Mouse (Mus musculus) neural tube, embryonic 15.5 days (tissue): ENCODE results near the gene Aox3. TPM values are rescaled to one million over a fixed set of nuclear protein-coding genes. Genes with fewer than 3 reads are reported as not detected.

Source experiments
- ATAC-seq: fragments of 200-750 bp; cut with Nextera tagmentation; 2 replicates; pipeline ENCODE4 v1.8.0; 2017; ENCODE audit warnings: mild to moderate bottlenecking, moderate TSS enrichment, moderate library complexity; ENCODE audit not compliant: low FRiP score
- H3K27ac ChIP-seq: fragments of 300-500 bp; sonication (generic); replicated peaks from 2 replicates; pipeline ENCODE4 v1.5.1; 2015; ENCODE audit warnings: mild to moderate bottlenecking, inconsistent platforms
- H3K27me3 ChIP-seq: fragments of 300-500 bp; sonication (generic); replicated peaks from 2 replicates; pipeline ENCODE4 v1.6.1; 2015; ENCODE audit warnings: inconsistent platforms
- H3K36me3 ChIP-seq: fragments of 300-500 bp; sonication (generic); 2 replicates; pipeline ENCODE4 v1.6.1; 2015; ENCODE audit warnings: inconsistent platforms
- H3K4me1 ChIP-seq: fragments of 300-500 bp; sonication (generic); 2 replicates; pipeline ENCODE4 v1.6.1; 2015; ENCODE audit warnings: inconsistent platforms
- H3K4me2 ChIP-seq: fragments of 300-500 bp; sonication (generic); 2 replicates; pipeline ENCODE4 v1.6.1; 2015; ENCODE audit warnings: inconsistent platforms, mild to moderate bottlenecking, moderate library complexity
- H3K4me3 ChIP-seq: fragments of 300-500 bp; sonication (generic); replicated peaks from 2 replicates; pipeline ENCODE4 v1.5.1; 2015; ENCODE audit warnings: mild to moderate bottlenecking, inconsistent platforms
- H3K9ac ChIP-seq: fragments of 300-500 bp; sonication (generic); replicated peaks from 2 replicates; pipeline ENCODE4 v1.6.1; 2015; ENCODE audit warnings: mild to moderate bottlenecking, inconsistent platforms
- H3K9me3 ChIP-seq: fragments of 300-500 bp; sonication (generic); replicated peaks from 2 replicates; pipeline ENCODE4 v1.6.1; 2016; ENCODE audit warnings: inconsistent platforms
- WGBS: fragments of 180-500 bp; shearing (Covaris S2); methylation state at CpG from one replicate; pipeline ENCODE4 v1.1.7; 2015; ENCODE audit warnings: mixed read lengths; 5-methylcytosine and 5-hydroxymethylcytosine counted together
- polyA plus RNA-seq: library from polyadenylated mRNA; unstranded; fragments of >200 nt; fragmentation: Nextera tagmentation; extraction: Ambion mirVana; gene quantifications from 2 replicates; pipeline ENCODE4 v1.2.1, GENCODE M21; 2015

Gene Aox3
- polyA plus RNA-seq, 1 experiment from 2014 or later: 0.51 TPM

DNA sequence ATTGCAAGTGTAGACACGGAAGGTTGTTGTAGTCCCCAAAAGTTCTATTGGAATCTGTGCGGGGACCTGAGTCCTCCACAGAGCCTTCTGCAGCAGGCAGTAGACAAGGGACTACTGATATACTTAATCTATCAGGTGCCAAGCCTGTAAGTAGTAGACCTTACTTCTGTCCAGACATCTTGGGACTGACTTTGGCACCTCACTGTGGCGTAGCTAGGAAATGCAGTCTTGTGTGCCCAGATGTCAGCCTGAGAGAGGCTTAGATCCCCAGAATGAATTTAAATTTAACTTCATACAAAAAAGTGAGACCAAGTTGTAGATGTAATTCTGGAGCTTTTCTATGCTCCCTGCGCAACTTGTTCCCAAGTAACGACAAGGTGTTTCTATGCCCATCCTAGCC lies 33.2 kb upstream of the Aox3 start:
- Histone ChIP-seq H3K27ac (no peak overlapping the region), H3K36me3 (no peaks in the 10 kb centered on the region), H3K4me3 (no peak overlapping the region), H3K9ac (no peak overlapping the region), H3K9me3 (no peaks in the 10 kb centered on the region), H3K4me2 (no peak overlapping the region), H3K4me1 (no peaks in the 10 kb centered on the region), H3K27me3 (no peaks in the 10 kb centered on the region)
- 93% methylated on average over 5 of the region's 5 CpGs for WGBS
- no peak for ATAC-seq

DNA sequence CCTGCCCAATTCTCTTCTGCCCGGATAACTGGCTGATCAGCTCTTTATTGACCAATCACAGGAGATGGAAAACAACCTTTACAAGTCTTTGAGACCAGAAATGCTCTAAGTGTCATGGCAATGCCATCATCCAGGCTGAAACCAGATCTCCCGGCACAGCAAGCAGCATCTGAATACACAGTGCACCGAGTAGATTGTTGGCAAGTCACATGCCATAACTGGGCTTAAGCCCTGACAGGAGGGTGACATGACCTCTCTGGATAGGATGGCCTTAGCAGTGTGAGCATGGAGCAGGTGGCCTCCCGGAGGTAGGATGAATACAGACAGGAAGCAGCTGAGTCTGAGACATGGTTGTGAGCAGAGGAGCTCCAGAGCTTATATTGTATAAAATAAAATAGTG lies 32.5 kb upstream of the Aox3 start:
- H3K4me1 ChIP-seq: no peaks in the 10 kb centered on the region
- H3K9me3 ChIP-seq: no peaks in the 10 kb centered on the region
- H3K27me3 ChIP-seq: no peaks in the 10 kb centered on the region
- H3K4me2 ChIP-seq: no peak overlapping the region
- 91% methylated on average over 4 of the region's 4 CpGs for WGBS
- H3K27ac ChIP-seq: no peak overlapping the region
- no peaks in the 10 kb centered on the region for H3K36me3 ChIP-seq
- no peak overlapping the region for H3K9ac ChIP-seq
- H3K4me3 ChIP-seq: no peak overlapping the region
- ATAC-seq: no peak

DNA sequence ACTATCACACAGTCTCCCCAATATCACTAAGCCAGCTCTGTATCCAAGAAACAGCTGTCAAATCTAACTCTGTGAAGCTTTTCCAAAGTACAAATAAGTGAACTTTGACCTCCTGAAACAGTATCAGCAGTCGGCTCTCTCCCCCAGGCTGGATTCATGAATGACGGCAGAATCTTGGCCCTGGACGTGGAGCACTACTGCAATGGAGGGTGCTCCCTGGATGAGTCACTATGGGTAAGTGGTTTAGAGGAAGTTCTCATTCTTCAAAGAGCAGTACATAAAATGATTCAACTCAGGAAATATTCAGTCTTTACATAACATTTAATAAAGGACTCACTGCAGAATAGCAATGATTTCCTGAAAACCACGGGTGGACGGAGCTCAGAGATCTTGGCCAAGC lies 31.6 kb upstream of the Aox3 start:
- ATAC-seq: no peak
- 88% methylated on average over 5 of the region's 5 CpGs for WGBS
- Histone ChIP-seq H3K4me2 (no peak overlapping the region), H3K36me3 (no peaks in the 10 kb centered on the region), H3K4me3 (no peak overlapping the region), H3K9ac (no peak overlapping the region), H3K27me3 (no peaks in the 10 kb centered on the region), H3K4me1 (no peaks in the 10 kb centered on the region), H3K27ac (no peak overlapping the region), H3K9me3 (no peaks in the 10 kb centered on the region)

DNA sequence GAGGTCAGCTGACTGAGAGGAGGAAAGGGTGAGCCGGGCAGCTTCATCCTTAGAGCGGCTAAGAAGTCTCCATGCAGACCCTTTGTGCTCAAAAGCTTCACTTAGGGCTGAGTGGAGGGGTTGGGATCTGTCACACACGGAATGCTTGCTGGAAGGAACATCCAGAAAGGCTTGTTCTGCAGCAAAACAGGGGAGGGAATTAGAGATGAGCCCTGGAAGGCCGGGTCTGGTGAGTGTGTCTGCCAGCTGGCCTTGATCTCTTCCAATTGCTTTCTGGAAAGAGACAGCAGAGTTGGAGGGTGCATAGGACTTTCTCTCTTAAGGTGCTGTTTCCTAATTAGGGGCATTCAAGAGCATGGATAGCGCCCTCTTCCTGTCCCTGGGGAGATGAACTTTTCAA lies 23.6 kb upstream of the Aox3 start:
- H3K4me2 ChIP-seq: no peak overlapping the region
- no peaks in the 10 kb centered on the region for H3K9me3 ChIP-seq
- 64% methylated on average over 5 of the region's 5 CpGs for WGBS
- H3K9ac ChIP-seq: no peak overlapping the region
- H3K4me1 ChIP-seq: no peaks in the 10 kb centered on the region
- no peak overlapping the region for H3K4me3 ChIP-seq
- no peaks in the 10 kb centered on the region for H3K36me3 ChIP-seq
- no peaks in the 10 kb centered on the region for H3K27me3 ChIP-seq
- ATAC-seq: no peak
- H3K27ac ChIP-seq: no peak overlapping the region

DNA sequence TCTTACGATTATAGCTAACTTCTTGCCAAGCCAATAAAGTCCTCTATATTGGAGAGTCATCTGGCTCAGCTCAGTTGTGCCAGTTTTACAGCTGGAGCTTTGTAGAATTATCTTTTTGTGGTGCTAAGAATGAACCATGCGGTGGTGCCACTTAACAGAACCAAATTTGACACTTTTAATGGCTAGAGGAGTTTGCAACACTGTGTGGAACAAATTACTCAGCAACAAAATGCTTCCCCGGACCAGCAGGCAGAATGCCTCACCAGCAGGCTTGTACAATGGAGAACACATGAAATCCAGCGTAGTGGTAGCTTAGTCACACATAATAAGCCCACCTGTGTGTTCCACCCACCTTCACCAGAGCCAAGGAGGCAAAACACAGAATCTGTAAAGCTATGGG lies 22.7 kb upstream of the Aox3 start:
- WGBS: 59% methylated on average over 4 of the region's 4 CpGs
- ATAC-seq: no peak
- H3K4me2 ChIP-seq: no peak overlapping the region

DNA sequence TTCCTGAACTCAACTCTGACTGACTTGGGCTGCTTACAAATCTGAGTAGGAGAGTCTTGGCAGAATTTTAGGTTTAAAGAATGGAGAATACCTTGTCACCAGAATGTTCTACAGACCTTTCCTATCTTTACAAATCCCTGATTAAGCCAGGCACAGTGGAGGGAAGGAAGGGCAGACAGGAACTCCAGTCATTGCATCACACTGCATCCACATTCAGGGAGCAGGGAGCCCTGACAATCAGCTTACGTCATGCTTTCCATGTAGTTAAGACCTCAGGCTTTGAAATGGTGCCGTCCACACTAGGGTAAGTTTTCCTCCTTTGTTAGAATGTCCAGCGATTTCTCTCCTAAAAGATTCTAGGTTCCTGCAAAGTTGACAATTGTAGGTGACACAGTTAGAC lies 21.7 kb upstream of the Aox3 start:
- ATAC-seq: no peak
- no peak overlapping the region for H3K27ac ChIP-seq
- no peaks in the 10 kb centered on the region for H3K27me3 ChIP-seq
- no peak overlapping the region for H3K4me2 ChIP-seq
- H3K9me3 ChIP-seq: no peaks in the 10 kb centered on the region
- no peak overlapping the region for H3K9ac ChIP-seq
- WGBS: 85% methylated on average over 3 of the region's 3 CpGs
- H3K36me3 ChIP-seq: no peaks in the 10 kb centered on the region
- H3K4me3 ChIP-seq: no peak overlapping the region
- H3K4me1 ChIP-seq: no peaks in the 10 kb centered on the region

More for the DNA sequence above, 22.7 kb upstream of the Aox3 start:
- no peaks in the 10 kb centered on the region for H3K9me3 ChIP-seq
- H3K9ac ChIP-seq: no peak overlapping the region
- H3K36me3 ChIP-seq: no peaks in the 10 kb centered on the region
- no peak overlapping the region for H3K27ac ChIP-seq
- no peak overlapping the region for H3K4me3 ChIP-seq
- no peaks in the 10 kb centered on the region for H3K27me3 ChIP-seq
- H3K4me1 ChIP-seq: no peaks in the 10 kb centered on the region

DNA sequence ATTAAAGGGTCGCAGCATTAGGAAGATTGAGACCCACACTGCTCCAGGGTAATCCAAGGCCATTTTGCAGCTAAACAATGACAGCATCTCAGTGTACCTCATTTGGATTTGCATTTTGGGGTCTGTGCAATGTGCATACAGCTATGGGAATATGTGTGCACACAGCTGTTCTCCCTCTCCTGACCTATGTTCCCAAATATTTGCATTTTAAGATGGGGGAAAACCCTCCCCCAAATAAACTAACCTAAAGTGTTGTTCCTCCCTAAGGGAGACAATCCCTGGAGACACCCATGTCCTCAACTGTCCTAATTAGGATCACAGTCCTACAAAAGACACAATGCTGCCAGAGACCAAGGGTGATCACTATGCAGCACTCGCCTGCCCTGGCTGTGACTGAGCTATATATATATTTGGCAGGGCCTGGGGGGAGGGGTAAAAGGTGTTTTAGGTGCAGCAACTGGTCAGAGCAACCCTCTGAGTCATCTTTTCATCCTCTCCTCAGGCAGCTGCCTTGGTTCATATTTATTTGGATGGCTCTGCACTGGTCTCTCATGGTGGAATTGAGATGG lies 20.9 kb upstream of the Aox3 start:
- WGBS: 73% methylated on average over 2 of the region's 2 CpGs
- ATAC-seq: no peak
- no peak overlapping the region for H3K9ac ChIP-seq

DNA sequence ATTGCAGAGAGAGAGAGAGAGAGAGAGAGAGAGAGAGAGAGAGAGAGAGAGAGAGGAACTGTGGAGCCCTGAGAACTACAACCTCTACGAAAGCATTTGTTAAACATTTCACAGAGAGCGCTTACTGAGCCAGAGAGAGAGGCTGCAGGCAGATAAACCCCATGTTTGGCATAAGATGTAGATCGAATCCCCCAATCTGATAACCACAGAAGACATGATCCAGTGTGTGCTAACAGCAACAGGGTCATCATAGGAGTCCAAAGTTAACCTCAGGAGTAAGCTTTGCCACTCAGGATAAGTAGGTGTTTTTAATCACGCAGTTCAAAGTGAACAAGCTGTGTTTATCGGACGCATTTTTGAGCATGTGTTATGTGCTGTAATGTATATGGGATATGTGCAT lies 15.6 kb upstream of the Aox3 start:
- Histone ChIP-seq H3K27ac (no peak overlapping the region), H3K36me3 (no peaks in the 10 kb centered on the region), H3K4me3 (no peak overlapping the region), H3K9ac (no peak overlapping the region), H3K4me2 (no peak overlapping the region), H3K27me3 (no peaks in the 10 kb centered on the region), H3K4me1 (no peaks in the 10 kb centered on the region), H3K9me3 (no peaks in the 10 kb centered on the region)
- ATAC-seq: no peak
- 88% methylated on average over 6 of the region's 6 CpGs for WGBS

More for the DNA sequence above, 20.9 kb upstream of the Aox3 start:
- Histone ChIP-seq H3K36me3 (no peaks in the 10 kb centered on the region), H3K27ac (no peak overlapping the region), H3K27me3 (no peaks in the 10 kb centered on the region), H3K9me3 (no peaks in the 10 kb centered on the region), H3K4me3 (no peak overlapping the region), H3K4me1 (no peaks in the 10 kb centered on the region), H3K4me2 (no peak overlapping the region)

DNA sequence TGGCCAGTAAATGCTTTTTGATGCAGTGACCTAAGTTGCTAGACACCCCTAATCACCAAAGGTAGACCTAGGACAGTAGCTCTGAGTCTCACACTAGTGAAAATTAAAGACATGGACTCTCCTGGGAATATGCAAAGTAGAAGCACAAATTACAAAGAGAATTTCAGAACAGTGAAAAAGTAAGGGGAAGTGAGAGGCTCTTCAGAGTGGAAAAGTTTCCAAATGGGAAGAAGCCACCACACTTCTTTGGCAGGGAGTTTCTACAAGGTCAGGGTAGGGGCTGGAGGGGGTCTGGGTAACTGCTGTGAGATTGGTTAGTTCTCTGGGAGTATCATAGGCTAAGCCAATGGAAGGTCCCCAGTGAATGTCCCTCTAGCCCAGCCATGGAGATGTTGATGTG lies 13.8 kb upstream of the Aox3 start:
- H3K4me1 ChIP-seq: no peaks in the 10 kb centered on the region
- no peak overlapping the region for H3K27ac ChIP-seq
- H3K36me3 ChIP-seq: no peaks in the 10 kb centered on the region
- H3K9me3 ChIP-seq: no peaks in the 10 kb centered on the region
- no peak overlapping the region for H3K4me2 ChIP-seq
- H3K27me3 ChIP-seq: no peaks in the 10 kb centered on the region
- H3K9ac ChIP-seq: no peak overlapping the region
- no peak for ATAC-seq
- no peak overlapping the region for H3K4me3 ChIP-seq

DNA sequence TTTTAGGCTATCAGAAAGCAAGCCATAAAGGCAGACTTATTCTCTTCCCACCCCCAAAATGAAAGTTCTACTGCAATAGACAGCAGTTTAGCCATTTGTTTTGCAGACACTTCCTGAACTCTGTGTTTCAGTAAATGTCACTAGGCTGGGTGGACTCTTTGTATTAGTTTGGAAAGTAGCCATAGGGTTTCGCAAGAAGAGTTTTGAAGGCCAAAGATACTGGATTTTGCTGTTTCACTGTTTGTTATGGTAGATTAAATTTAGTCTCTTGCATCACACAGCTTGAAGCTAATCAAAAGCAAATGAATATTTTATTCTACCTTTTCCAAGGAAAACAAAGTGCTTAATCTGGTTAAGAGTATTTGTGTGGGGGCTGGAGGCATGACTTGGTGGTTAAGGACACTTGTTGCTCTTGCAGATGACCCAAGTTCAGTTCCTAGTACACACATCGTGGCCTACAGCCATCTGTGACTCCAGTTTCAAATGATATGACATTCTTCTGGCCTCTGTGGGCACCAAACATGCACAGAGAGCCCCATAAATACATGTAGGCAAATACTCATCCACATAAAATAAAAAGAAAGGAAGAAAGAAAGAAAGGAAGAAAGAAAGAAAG lies 11.3 kb upstream of the Aox3 start:
- WGBS: 74% methylated on average over 2 of the region's 2 CpGs
- Histone ChIP-seq H3K4me2 (no peak overlapping the region), H3K4me1 (no peaks in the 10 kb centered on the region), H3K27ac (no peak overlapping the region), H3K9ac (no peak overlapping the region), H3K36me3 (no peaks in the 10 kb centered on the region), H3K4me3 (no peak overlapping the region), H3K27me3 (no peaks in the 10 kb centered on the region), H3K9me3 (no peaks in the 10 kb centered on the region)
- ATAC-seq: no peak

DNA sequence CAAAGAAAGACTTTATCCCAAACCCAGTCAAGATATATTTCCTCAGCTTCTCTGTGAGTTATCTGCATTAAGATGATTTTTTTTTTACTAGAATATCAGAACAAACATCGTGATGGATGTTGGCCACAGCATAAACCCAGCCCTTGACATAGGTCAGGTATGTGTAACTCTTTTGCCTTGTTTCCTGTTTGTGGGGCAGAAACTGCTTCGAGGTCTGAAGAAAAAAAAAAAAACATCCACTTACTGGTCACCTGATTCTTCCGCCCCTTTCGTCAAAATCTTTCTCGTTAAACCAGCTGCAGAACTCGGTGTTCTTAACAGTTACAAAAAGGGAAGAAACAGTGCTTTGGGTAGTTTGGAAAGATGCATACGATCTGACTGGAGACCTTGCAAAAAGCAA lies 10.4 kb upstream of the Aox3 start:
- Histone ChIP-seq H3K4me2 (no peak overlapping the region), H3K27me3 (no peaks in the 10 kb centered on the region), H3K9ac (no peak overlapping the region), H3K4me1 (no peaks in the 10 kb centered on the region), H3K4me3 (no peak overlapping the region), H3K36me3 (no peaks in the 10 kb centered on the region), H3K27ac (no peak overlapping the region), H3K9me3 (no peaks in the 10 kb centered on the region)
- no peak for ATAC-seq
- WGBS: 85% methylated on average over 7 of the region's 7 CpGs

DNA sequence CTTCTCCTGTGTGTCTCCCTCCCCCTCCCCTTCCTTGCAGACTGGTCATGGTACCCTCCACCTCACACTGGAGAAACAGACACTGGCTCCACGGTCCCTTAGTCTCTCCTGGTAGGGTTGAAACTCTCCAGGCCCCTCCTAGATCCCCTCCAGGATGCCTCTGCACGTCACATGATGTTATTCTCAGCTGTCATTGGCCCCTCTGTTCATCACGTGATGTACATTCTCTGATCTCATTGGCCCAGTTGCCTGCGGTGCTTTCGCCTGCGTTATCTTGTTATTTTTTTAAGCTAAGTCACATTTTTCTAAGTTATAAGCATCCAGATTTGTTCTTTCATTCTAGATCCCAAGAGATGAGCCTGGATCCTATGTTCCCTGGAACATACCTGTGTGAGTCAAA lies 7.2 kb upstream of the Aox3 start:
- WGBS: 95% methylated on average over 6 of the region's 6 CpGs
- no peak for ATAC-seq
- no peak overlapping the region for H3K9ac ChIP-seq
- H3K27ac ChIP-seq: no peak overlapping the region
- H3K4me2 ChIP-seq: no peak overlapping the region
- H3K27me3 ChIP-seq: no peaks in the 10 kb centered on the region
- no peaks in the 10 kb centered on the region for H3K9me3 ChIP-seq
- H3K4me1 ChIP-seq: no peaks in the 10 kb centered on the region
- H3K4me3 ChIP-seq: no peak overlapping the region
- no peaks in the 10 kb centered on the region for H3K36me3 ChIP-seq

DNA sequence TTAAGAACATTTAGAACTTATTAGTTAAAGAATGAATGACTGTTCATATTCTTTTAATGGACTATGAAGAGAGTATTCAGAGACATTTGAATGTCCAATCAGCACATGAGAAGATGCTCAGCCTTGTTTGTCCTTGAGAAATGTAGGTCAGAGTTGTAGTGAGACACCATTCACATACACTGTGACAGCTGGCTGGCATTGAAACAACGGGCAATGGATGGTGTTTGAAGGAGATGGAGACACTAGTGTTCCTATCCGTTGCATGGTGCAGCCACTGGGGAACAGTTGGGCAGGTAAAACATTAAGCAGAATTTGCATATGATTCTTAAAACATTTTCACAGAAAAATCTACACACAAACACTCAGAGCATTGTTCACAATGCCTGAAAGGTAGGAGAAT lies 5.9 kb upstream of the Aox3 start:
- Histone ChIP-seq H3K27ac (no peak overlapping the region), H3K9me3 (no peaks in the 10 kb centered on the region), H3K9ac (no peak overlapping the region), H3K4me1 (no peaks in the 10 kb centered on the region), H3K4me3 (no peak overlapping the region), H3K27me3 (no peaks in the 10 kb centered on the region), H3K4me2 (no peak overlapping the region), H3K36me3 (no peaks in the 10 kb centered on the region)
- no peak for ATAC-seq
- WGBS: 80% methylated on average over 2 of the region's 2 CpGs
